Mouse (Mus musculus): Measurements from ENCODE around the gene Sgsm2.

- TF ChIP-seq CTCF (IDR thresholded peaks at IDR 0.05; ENCODE audit: low read depth, low read length) (no peak), POLR2A (IDR thresholded peaks at IDR 0.05; ENCODE audit: borderline replicate concordance, low read depth, low read length) (no peak)
Observed at GRCm38 (mm10) chr11:74850998-74851661, 45.7 kb downstream of the Sgsm2 start.
